Mouse (Mus musculus): ENCODE results near the gene Bhlha9.

The Bhlha9 gene

DNA sequence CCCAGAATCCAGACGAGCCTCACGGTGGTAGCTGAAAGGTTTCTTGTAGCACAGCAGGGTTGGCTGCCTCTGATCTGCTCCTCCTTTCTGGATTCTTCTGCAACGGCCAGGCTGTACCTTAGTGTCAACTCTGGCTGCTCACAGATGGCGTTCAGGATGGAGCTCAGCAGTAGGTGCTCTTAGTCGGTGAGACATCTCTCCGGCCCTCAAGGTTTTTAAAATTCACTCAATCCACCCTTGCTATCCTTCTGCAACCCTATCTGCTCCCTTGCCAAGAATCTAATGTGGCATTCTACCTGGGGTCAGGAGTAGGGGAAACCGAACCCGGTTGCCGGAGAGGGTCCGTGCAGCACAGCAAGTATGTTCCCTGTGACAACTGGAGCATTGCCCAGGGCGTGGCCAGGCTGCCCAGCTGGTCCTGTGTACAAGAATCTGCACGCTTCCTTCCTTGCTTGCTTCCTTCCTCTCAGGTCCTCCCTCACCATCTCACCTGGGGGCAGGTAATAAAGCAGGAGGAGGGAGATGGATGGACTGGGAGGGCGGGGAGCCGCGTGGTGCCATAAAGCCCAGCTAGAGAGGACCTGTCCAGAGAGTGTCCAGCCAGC, at the start of gene Bhlha9:
Bhlha9 (plus strand) TSS at position 600 of the 605 bp plus-strand sequence.
- peak; percentile 8; the same call in 1 of the 2 replicates for ATAC-seq (ENCODE audit: low TSS enrichment)

DNA sequence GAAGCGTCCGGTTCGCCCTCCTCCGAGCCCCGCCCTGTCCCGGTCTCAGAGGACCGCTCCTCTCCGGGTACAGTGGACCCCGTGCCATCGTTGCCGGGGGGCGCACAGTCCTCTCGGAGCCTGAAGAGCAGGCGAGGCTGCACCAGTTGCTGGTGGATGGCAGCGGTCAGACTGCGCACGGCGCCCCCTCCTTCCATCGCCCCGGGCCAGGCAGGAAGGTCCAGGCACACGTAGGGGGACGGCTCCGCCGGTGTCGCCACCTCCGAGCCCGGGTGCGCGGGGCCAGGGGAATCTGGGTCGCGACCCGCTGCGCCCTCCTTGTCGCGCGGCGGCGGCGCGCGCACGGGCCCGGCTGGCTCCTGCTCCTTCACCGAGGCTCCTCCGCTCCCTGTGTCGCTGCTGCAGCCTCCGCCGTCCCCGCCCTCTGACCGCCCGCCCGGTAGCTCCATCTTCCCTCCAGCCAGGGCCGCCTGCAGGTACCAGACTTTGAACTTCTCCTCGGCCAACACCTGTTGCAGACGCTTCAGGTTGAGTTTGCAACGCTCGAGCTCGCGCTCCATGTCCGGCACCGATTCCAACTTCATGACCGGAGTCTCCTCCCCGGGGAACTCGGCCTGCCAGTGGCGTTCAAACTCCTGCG, 49.6 kb upstream of the Bhlha9 start:
- no peak for ATAC-seq (ENCODE audit: low TSS enrichment)

DNA sequence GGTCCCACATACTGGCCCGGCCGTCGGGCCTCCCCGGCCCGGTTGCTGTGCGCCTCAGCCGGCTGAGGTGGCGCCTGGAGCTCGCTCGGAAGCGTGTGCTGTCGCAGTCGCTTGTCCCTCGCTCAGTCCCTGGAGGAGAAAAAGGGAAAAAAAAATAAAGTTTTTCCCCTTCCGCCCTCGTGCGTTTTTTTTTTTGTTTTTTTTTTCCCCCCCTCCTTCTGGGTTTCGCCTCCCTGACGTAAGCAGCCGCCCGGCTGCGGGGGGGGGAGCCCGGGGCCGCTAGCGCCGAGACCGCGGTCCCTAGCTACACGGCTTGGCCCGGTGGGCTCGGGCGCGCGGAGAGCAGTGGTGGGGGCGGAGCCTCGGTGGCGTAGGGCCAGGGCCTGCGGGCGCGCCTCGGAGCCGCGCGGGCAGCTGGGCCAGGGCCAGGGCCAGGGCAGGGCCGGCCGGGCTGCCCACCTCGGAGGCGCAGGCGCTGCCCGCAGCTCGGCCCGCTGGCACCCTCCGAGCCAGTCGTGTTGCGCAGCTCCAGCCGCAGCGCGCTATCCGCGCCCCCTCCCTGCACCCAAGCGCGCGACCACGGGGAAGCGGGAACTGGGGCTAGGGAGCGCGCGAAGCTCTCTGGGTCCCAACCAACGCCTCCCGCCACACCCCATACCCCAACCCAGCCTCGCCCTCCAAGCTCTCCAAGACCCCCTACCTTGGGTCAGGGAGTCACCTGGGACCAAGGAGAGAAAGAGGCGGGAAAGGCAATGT, 48.9 kb upstream of the Bhlha9 start:
- ATAC-seq (ENCODE audit: low TSS enrichment), result peak; percentile 50; the same call in 1 of the 2 replicates

DNA sequence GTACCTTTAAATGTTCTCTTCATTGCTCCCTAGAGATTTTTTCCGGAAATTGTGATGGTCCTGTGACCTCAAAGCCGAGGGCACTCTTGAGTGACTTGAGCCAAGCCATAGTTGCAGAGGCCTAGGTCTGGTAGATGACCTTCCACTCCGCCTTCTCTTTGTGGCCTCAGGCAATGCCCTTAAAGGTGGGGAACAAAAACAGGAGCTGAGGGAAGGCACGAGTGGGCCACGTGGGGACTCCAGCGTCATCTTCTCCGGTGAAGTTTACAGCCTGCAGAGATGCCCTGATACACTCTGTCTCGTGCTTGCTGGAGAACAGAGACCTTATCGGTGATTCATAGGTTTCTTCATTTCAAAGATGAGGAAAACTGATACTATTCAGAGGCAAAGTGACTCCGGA, 48.2 kb upstream of the Bhlha9 start:
- no peak for ATAC-seq (ENCODE audit: low TSS enrichment)

DNA sequence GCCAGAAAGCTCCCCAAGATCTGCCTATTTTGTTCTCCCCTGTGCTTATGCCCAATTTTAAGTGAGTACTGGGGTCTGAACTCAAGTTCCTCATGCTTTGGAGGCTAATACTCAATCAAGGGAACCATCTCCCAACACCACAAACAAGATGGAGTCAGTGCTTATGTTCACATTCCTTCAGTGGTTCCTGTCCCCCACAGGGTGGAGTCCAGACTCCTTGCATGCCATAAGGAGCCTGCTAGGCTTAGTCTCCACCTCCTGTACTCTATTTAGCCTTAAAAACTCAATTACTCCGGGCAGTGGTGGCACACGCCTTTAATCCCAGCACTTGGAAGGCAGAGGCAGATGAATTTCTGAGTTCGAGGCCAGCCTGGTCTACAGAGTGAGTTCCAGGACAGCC, 47.4 kb upstream of the Bhlha9 start:
- no peak for ATAC-seq (ENCODE audit: low TSS enrichment)

DNA sequence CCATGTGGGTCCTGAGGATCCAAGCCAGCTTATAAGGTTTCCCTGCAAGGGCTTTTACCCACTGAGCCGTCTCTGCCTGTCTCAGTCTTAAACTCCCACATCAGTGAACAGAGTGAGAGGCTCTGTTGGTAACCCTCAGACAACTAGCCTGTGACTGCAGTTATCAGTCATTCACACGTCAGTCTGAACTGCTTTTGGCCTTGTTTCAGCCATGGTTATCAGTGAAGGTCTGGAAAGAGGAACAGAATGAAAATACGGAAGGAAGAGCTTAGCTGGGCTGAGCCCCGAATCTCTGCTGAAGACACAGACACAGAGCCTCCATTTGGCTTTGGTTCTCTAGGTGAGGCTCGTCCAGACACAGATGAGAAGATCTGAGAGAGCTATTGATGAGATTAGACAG, 43.7 kb upstream of the Bhlha9 start:
- ATAC-seq (ENCODE audit: low TSS enrichment), result no peak

DNA sequence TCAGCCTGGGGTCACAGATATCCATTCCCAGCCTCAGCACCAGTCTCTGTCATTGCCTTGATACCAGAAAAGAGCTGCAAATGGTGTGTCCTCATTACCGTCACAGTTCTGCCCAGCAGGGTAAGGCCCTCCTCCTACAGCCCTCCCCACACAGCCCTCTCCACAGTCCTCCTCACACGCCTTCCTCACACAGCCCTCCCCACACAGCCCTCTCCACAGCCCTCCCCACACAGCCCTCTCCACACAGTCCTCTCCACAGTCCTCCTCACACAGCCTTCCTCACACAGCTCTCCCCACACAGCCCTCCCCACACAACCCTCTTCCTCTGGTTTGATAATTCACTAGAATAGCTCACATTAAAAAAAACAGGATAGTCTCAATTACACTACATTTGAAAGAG, 42.2 kb upstream of the Bhlha9 start:
- no peak for ATAC-seq (ENCODE audit: low TSS enrichment)

DNA sequence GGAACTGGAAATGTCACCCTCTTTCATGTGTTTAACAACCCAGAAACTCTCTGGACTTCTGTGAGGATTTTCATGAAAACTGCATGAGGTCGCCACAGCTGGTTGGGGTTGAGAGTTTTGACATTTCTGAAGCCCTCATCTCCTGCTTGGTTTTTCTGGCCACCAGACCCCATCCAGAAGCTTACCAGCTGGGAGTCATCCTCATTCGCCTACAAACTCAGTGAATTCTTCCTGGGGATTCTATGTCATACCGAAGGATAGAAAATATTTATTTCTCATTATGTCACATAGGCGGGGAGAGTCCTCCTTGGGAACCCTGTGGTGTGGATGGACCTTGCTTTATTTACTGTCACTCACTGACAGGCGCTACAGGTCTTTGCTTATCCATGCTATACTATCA, 41.8 kb upstream of the Bhlha9 start:
- ATAC-seq (ENCODE audit: low TSS enrichment), result no peak

DNA sequence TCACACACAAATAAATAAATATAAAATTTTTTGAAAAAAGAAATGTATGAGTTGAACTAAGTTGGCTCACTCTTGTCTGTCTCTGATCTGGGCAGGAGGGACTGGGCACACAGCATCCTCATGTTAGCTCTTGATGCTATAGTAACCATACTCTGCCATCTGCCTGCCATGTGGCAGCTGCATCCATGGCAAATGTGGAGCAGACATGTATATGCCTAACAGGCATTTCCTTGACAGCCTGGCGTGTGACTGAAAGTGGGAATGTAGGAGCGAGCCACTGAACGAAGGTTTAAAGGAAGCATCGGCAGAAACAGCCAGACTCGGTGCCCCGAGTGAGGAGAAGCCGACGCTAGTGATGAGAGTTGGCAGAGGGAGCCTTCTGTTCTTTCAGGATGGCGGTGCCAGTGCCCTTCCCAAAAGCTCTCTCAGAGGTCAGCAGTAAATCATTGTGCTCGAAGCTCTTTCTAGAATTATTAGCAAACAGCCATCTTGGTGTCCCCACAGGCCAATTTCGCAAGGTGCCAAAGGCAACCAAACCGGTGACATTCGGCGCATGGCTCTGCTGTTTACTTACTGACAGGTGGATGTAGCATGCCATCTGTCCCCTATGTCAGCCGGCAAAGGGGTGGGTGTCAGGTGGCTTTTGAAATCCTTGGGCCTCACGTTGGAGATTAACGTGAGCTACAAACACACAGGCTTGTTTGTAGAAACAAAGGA, 32.8 kb upstream of the Bhlha9 start:
- no peak for ATAC-seq (ENCODE audit: low TSS enrichment)

DNA sequence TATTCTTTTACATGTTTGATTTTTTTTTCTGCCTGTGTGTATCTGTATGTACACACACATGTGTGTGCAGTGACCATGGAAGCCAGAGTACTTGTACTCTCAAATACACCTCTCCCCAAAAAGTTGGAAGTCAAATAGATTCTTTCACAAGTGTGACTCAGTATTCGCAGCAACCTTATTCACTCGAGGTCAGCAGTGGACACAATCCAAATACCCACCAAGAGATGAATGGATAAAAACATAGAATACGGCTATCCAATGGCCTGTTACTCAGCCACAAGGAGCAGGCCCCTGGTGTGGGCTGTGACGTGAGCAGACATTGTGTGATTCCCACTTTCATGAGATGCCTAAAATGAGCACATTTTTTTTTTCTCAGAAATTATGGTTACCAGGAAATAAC, 32.0 kb upstream of the Bhlha9 start:
- no peak for ATAC-seq (ENCODE audit: low TSS enrichment)

DNA sequence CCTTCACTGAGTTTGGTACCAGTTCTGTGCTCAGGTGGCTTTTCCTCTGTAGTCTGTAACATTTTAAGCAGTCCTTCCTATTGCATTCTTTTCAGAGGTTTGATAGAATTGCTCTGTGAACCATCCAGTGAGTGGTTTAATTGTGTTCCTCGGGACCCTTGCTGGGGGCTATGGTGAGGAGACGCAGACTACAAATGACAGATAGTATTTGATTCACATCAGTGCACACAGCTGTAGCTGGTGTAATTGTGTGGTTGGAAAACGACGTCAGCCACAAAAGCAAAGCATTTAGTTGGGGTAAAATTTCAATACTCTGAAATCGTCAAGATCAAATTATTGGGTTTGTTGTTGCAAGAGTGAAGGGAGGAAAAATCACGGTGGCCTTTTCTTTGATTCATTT, 28.0 kb upstream of the Bhlha9 start:
- no peak for ATAC-seq (ENCODE audit: low TSS enrichment)

DNA sequence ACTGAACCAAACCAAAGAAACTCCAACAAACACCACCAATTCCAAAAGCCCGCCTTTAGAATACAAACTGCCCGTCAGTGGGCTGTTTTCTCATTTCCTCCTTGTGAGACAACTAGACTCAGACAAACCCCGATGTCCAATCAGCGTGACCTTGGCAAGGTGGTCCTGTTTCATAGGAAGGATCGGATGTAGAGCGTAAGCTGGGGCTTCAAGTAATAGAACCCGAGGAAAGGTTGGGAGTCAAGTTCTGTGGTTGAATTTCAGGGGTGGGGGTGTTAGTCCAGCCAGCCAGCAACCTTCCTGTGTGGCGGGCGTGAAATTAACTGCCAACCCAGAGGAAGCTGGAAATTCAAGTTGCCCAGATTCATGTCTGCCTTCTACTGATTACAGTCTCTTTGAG, 27.2 kb upstream of the Bhlha9 start:
- no peak for ATAC-seq (ENCODE audit: low TSS enrichment)

DNA sequence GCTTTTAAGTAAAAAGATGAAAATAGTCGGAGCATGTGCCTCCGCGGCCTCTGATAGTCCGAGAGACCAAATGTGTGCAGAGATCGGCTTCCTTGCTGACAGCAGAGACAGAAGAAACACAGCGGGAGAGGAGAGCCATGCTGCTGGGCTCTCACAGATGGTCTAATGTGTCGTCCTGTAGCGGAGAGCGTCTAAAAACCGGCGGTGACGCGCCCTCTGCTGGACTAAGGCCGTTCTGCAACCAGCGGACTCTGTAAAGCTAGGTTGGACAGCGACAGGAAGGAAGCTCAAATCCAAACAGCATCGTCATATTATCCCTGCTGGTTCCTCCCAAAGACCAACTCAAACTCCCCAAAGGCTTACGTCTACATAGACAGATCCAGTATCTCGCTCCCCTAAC, 26.3 kb upstream of the Bhlha9 start:
- peak; percentile 91 for ATAC-seq (ENCODE audit: low TSS enrichment)

DNA sequence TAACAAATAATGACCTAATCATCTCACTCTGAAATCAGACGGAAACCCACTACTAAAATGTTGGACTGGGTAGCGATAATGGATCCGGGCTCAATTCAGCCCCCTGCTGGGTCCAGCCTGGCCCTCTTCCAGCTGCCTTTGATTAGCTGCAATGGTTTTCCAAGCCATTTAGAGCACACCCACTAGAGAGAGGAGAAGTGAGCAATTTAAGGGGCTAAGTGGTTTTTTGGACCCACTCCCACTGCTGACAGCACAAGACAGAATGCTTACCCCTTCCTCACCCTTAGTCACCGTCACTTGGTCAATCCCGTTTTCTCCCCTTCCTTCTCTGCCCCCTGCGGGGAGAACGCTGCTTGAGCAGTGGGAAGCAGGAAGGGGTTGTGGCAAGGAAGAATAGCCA, 25.2 kb upstream of the Bhlha9 start:
- no peak for ATAC-seq (ENCODE audit: low TSS enrichment)

DNA sequence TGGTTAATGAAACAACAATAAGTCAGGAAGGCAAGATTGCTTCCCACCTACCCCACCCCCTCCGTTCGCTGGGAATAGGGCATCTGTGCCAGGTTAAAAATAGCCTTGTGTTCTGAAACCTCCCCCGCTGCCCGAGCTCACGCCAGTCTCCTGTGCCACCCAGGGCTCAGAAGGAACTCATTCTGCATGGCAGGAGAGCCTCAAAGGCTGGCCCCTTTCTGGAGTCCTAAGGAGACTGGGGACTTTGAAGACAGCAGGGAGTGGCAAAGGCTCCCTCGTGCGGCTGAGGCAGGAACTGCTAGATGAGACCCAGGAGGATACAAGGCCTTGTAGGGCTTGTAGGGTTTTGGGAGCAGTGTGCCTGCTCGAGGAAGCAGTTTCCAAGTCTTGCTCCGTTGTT, 24.8 kb upstream of the Bhlha9 start:
- ATAC-seq (ENCODE audit: low TSS enrichment), result peak; percentile 60

DNA sequence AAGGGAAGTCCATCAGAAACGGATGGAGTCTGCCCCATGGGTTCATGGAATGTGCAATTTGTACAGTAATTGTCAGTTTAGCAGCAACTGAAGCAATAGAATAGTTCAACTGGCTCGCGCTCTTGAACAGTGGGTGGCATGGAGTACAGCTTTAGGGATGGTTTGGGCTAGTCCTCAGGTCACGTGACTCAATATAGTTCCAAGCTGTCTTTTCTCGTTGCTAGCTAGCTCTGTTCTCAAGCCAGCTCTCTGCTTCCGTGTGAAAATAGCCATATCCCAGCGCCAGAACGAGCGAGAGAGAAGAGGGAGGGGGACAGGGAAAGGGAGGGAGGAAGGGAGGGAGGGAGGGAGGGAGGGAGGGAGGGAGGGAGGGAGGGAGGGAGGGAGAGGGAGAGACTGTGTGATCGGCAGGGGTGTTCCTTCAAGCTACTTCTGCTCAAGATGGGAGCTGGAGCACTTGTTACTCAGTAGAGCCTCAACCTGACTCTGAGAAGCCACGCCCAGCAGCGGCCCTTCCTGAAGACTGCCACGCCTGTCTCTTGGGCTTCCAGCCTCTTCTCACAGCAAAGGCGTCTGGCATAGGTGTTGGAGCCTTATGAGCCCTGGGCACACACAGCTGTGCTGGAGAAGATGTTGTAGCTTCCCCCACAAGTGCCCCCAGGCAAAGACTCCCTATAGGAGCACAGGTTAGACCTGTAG, 21.3 kb upstream of the Bhlha9 start:
- ATAC-seq (ENCODE audit: low TSS enrichment), result peak; percentile 29; the same call in 1 of the 2 replicates

DNA sequence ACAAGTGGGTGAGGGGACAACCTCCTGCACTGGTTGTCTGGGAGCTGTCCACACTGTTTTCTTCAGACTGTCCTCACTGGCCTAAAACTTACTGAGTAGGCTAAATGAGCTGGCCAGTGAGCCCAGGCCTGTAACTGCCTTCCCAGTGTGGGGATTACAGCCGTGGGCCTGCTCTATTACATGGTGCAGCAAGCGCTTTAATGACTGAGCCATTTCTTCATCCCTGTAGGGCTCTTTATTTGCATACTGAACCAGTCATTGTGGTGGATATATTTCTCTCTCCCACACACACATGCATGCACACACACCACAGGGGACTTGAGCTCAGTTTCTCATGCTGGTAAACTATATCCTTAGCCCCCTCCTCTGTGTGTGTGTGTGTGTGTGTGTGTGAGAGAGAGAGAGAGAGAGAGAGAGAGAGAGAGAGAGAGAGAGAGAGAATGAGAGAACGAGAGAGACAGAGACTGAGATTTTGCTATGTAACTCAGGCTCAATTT, 19.4 kb upstream of the Bhlha9 start:
- no peak for ATAC-seq (ENCODE audit: low TSS enrichment)

DNA sequence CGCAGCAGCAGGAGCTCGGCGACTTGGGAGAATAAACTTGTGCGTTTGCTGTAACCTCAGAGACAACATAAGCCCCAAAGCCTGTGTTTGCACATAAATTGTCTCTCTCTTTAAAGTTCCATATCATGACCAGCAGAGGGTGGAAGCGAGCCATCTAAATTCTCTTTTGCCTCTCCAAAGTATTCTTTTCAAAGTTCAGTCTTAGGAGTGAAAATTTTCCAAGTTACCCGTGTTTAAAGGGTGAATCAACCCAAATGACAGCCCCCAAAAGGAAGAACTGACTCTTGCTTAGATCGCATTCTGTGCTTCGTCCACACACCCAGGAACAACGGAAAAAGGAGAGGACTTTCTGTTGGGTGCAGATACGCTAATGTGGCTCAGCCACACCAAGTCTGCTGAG, 17.2 kb upstream of the Bhlha9 start:
- ATAC-seq (ENCODE audit: low TSS enrichment), result peak; percentile 41; the same call in 1 of the 2 replicates

DNA sequence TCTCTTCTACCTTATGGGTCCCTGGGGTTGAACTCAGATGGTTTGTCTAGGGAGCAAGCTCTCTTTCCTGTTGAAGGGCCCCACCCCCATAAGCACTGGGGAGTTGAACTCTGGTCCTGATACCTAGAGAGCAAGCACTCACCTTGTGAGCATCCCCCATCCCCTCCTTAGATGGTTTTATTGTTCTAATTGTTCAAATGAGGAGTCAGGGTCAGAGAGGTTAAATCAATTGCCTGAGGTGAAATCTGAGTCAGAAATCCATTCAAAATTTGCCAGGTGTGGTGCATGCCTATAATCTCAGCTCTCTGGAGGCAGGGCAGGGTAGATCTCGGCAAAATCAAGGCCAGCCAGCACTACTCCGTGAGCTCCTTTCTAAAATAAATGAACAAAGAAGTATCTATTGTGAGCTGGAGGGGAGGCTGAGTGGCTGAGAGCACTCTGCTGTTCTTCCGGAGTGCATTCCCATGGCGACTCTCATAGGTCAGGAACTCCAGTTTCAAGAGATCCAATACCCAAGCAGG, 14.8 kb upstream of the Bhlha9 start:
- no peak for ATAC-seq (ENCODE audit: low TSS enrichment)

DNA sequence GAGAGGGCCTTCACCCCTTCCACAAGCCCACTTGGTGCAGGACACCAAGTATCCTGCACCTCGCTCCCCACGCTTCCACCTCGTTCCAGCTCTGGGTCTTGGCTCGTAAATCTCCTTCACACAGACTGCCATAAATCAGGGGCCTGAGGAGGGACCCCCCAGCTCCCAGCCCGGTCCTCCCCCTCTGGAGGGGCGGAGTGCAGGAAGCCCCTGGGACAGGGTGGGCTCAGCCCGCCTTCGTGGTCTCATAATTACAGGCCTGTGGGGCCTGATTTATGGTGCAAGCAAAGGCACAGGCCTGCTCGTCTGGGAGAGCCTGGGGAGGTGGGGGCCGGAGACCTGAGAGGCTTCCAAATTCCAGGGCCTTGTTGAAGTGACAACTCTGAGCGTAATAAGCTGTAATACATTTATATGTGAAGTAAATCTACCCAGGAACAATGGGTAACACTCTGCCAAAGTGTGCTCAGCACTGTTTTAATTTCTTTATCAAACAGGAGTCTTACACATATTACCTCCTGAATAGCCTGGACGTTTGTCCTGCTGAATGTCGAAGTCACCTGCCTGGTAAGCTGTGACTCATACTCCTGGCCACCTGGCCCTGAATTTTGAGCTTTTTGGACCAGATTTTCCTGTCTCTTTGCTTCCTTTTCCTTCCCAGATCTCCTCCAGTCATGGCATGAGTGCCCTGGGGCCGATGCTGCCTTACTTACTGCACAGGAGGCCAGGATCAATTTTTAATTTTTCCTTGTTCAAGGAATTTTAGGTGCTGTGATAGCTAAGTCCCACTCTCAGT, 12.9 kb upstream of the Bhlha9 start:
- ATAC-seq (ENCODE audit: low TSS enrichment), result no peak
